Mouse (Mus musculus) effector memory CD4-positive, alpha-beta T cell, adult 5 months (primary cell): ENCODE measurements around the gene Ltc4s. TPM values are rescaled to one million over a fixed set of nuclear protein-coding genes. Genes with fewer than 3 reads are reported as not detected.

Source experiments
- polyA plus RNA-seq: library from polyadenylated mRNA; unstranded; fragments of 100-300 nt; shearing (Covaris generic); gene quantifications from one replicate; pipeline ENCODE4 v1.2.1, GENCODE M21; 2017

Gene Ltc4s
- 0.59 TPM for polyA plus RNA-seq

GRCm38 (mm10) chr11:50238324-50238723 is at the start of gene Ltc4s:
Ltc4s (minus strand) TSS chr11:50238616.

GRCm38 (mm10) chr11:50210505-50211151 is 27.8 kb downstream of the Ltc4s start, which contains the start of the genes Sqstm1 and Mgat4b:
Sqstm1 (minus strand) TSS chr11:50210827.
Mgat4b (plus strand) TSS chr11:50210890.

Other genes with a start within 250 kb of the Ltc4s start
- gene Rnf130, start 213.3 kb downstream of the Ltc4s start, polyA plus RNA-seq, result 7.8 TPM
- 49.3 TPM for gene Tbc1d9b, start 107.2 kb downstream of the Ltc4s start, polyA plus RNA-seq
- gene Mrnip, start 64.2 kb downstream of the Ltc4s start, polyA plus RNA-seq, result 2.3 TPM
- 1,010 TPM for gene Sqstm1, start 27.8 kb downstream of the Ltc4s start, polyA plus RNA-seq
- gene Mgat4b, start 27.7 kb downstream of the Ltc4s start, polyA plus RNA-seq, result 9.4 TPM
- 6.7 TPM for gene Maml1, start 53.7 kb upstream of the Ltc4s start, polyA plus RNA-seq
- gene Canx, start 87.1 kb upstream of the Ltc4s start, polyA plus RNA-seq, result 176 TPM
- gene Cby3, start 115.8 kb upstream of the Ltc4s start, polyA plus RNA-seq, result not detected
- 345 TPM for gene Hnrnph1, start 138.4 kb upstream of the Ltc4s start, polyA plus RNA-seq
- gene Rufy1, start 192.5 kb upstream of the Ltc4s start, polyA plus RNA-seq, result 21.0 TPM